Mouse (Mus musculus) embryonic fibroblast, embryonic 13.5 days (primary cell): ENCODE data around the gene Iqcg.

Experiments used
- CTCF ChIP-seq: IDR thresholded peaks from 2 replicates; pipeline ENCODE4 v1.5.1; 2011; ENCODE audit warnings: mild to moderate bottlenecking, control low read depth, low read length, moderate library complexity, borderline replicate concordance; ENCODE audit not compliant: insufficient read depth
- POLR2A ChIP-seq: IDR thresholded peaks from 2 replicates; pipeline ENCODE4 v1.6.1; 2011; ENCODE audit warnings: low read depth, mild to moderate bottlenecking, control low read depth, low read length, moderate library complexity

- no peak for TF ChIP-seq POLR2A
- no peak for TF ChIP-seq CTCF
Measured at GRCm38 (mm10) chr16:33026357-33026756, 29.7 kb downstream of the Iqcg start.
